Mouse (Mus musculus) hindbrain, embryonic 16.5 days (tissue): ENCODE measurements around the gene Uap1l1. TPM values are rescaled to one million over a fixed set of nuclear protein-coding genes. Genes with fewer than 3 reads are reported as not detected.

Experiments
- ATAC-seq: fragments of 200-750 bp; cut with Nextera tagmentation; 2 replicates; pipeline ENCODE4 v1.8.0; 2017; ENCODE audit warnings: moderate TSS enrichment, moderate library complexity
- H3K27ac ChIP-seq: fragments of 300-500 bp; sonication (generic); 2 replicates; pipeline ENCODE4 v1.5.1; 2014; ENCODE audit warnings: low read depth, mild to moderate bottlenecking, control low read depth, low read length, moderate library complexity
- H3K27me3 ChIP-seq: fragments of 300-500 bp; sonication (generic); replicated peaks from 2 replicates; pipeline ENCODE4 v1.6.1; 2014; ENCODE audit warnings: low read length; ENCODE audit not compliant: control insufficient read depth, insufficient read depth
- H3K36me3 ChIP-seq: fragments of 300-500 bp; sonication (generic); 2 replicates; pipeline ENCODE4 v1.6.1; 2014; ENCODE audit warnings: mild to moderate bottlenecking, low read length, moderate library complexity, mixed read lengths; ENCODE audit not compliant: control insufficient read depth, insufficient read depth
- H3K4me1 ChIP-seq: fragments of 300-500 bp; sonication (generic); 2 replicates; pipeline ENCODE4 v1.6.1; 2014; ENCODE audit warnings: low read depth, low read length; ENCODE audit not compliant: control insufficient read depth, insufficient read depth
- H3K4me2 ChIP-seq: fragments of 300-500 bp; sonication (generic); 2 replicates; pipeline ENCODE4 v1.6.1; 2014; ENCODE audit warnings: mild to moderate bottlenecking, low read length, control low read depth, moderate library complexity
- H3K4me3 ChIP-seq: fragments of 300-500 bp; sonication (generic); 2 replicates; pipeline ENCODE4 v1.5.1; 2014; ENCODE audit warnings: mild to moderate bottlenecking, low read length, control low read depth, moderate library complexity
- H3K9ac ChIP-seq: fragments of 300-500 bp; sonication (generic); 2 replicates; pipeline ENCODE4 v1.6.1; 2014; ENCODE audit warnings: low read depth, mild to moderate bottlenecking, control low read depth, low read length, moderate library complexity
- H3K9me3 ChIP-seq: fragments of 300-500 bp; sonication (generic); 2 replicates; pipeline ENCODE4 v1.6.1; 2014; ENCODE audit warnings: mild to moderate bottlenecking, low read length, moderate library complexity; ENCODE audit not compliant: control insufficient read depth
- WGBS: fragments of 180-500 bp; shearing (Covaris S2); extraction: QIAGEN DNeasy Blood & Tissue Kit; methylation state at CpG from one replicate; pipeline ENCODE4 v1.1.7; 2014; 5-methylcytosine and 5-hydroxymethylcytosine counted together
- polyA plus RNA-seq: library from polyadenylated mRNA; unstranded; fragments of >200 nt; fragmentation: Nextera tagmentation; extraction: Ambion mirVana; gene quantifications from 2 replicates; pipeline ENCODE4 v1.2.1, GENCODE M21; 2015

The Uap1l1 gene
- polyA plus RNA-seq, 1 experiment from 2014 or later, result 8.8 TPM

DNA sequence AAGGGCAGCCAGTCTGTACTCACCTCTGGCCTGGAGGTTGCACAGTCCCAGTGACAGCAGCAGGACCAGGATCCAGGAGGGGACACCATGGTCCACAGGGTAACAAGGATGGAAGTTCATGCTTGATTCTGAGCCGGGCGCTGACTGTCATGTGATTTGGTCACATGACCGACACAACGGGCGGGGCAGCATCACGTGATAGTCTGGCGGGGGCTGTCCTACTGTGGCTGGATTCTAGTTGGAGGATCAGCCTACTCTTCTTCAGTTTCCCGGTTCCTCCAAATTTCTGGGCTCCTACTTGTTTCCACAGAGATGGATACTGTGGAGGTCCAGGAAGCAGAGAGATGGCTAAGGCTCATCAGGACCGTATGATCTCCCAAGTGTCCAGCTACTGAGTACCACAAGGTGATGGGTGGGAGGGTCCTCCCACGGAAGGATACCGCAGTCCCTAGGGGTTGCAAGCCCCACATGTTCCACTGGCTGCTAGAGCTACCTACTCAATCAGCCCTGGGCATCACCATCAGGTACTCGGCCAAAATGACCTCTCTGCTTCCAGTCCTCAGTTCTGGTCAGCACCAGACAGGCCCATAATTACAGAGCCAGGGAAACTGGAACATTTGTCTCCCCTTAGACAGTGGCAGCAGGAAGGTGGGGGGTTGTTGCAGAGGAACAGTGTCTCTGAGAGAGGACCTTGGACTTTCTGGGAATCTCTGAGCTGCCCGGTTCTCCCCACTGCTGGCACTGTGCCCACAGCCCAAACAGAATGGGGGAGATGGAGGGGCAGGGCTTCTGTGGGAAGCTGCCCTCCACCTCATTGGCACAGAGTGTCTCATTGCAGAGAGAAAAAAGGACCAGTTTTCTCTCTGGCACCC lies 9.0 kb downstream of the Uap1l1 start, which contains the start of gene Dpp7:
Gene Dpp7 (minus strand): TSS at position 152 of the 872 bp plus-strand sequence.
- WGBS, result 6% methylated on average over 13 of the region's 13 CpGs
- H3K27ac ChIP-seq, result no peak within 1 kb of the TSS

DNA sequence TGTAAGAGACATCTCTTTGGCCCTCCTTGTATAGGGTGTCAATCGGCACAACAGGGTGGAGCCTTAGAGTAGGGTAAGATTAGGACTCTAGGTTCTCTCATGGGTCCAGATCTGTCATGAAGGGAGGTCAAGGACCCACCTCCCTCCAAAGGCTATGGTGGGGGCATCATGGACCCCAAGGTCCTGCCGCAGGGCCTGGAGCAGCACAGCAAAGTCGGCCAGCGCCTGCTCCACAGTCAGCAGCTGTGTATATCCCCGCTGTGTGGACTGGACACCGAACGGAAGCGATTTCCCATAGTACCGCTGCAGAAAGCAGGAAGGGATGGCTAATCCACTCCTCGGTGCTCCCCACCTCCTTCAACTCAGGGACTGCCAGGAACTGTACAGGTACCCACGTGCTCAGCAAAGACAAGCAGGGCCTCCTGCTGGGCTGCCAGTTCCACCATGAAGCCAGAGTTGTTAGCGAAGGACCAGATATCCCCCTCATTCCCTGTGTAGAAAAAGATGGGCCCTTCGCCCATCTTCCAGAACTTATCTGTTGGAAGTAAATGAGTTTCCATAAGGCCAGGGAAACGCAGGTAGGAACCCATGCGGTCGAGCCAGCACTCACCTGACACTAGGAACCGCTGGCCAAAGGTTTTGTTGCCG lies 9.9 kb downstream of the Uap1l1 start:
- 38% methylated on average over 18 of the region's 18 CpGs for WGBS
- Histone ChIP-seq H3K27me3 (no peaks in the 10 kb centered on the region), H3K27ac (no peak overlapping the region), H3K4me1 (peaks cover 18% of the 10 kb centered on the region), H3K9me3 (no peaks in the 10 kb centered on the region), H3K4me3 (peak overlapping the region; percentile 46), H3K36me3 (peaks cover 12% of the 10 kb centered on the region), H3K9ac (peak overlapping the region; percentile 70; the same call in 1 of the 2 replicates), H3K4me2 (peak overlapping the region; percentile 96)
- ATAC-seq, result peak; percentile 24

More for the DNA sequence above, 9.0 kb downstream of the Uap1l1 start, which contains the start of gene Dpp7:
- Histone ChIP-seq H3K4me2 (peak within 1 kb of the TSS; percentile 96), H3K9me3 (no peaks in the 10 kb centered on the region), H3K4me3 (peak within 1 kb of the TSS; percentile 46), H3K4me1 (peaks cover 18% of the 10 kb centered on the region), H3K36me3 (peaks cover 5% of the 10 kb centered on the region), H3K9ac (peak within 1 kb of the TSS; percentile 70), H3K27me3 (no peaks in the 10 kb centered on the region)
- peak; percentile 88 for ATAC-seq

GRCm38 (mm10) chr2:25354211-25354610 lies 11.3 kb downstream of the Uap1l1 start:
- 84% methylated on average over 6 of the region's 6 CpGs for WGBS
- no peak overlapping the region for H3K9ac ChIP-seq
- ATAC-seq, result no peak
- H3K27me3 ChIP-seq, result no peaks in the 10 kb centered on the region
- peaks cover 19% of the 10 kb centered on the region for H3K36me3 ChIP-seq
- no peak overlapping the region for H3K4me3 ChIP-seq
- H3K4me2 ChIP-seq, result no peak overlapping the region
- H3K9me3 ChIP-seq, result no peaks in the 10 kb centered on the region
- H3K27ac ChIP-seq, result no peak overlapping the region
- H3K4me1 ChIP-seq, result peaks cover 18% of the 10 kb centered on the region

DNA sequence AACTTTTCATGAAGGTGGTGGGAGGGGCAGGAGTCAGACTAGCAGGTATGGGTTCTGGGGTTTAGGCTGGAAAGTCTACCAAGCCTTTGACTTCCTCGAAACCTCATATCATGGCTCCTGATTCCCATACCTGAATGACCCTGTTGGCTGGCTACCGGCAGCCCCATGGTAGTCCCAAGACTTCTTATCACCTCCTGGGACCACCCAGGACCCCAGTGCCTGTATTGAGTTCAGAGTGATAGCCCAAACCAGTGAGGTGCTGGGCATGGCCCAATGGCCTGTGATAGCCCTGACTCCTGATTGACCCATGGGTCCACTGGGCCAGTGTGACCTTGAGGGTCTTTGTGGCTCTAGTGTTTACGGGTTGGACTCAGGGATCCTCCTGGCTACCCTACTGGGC lies 14.8 kb downstream of the Uap1l1 start:
- Histone ChIP-seq H3K9me3 (no peaks in the 10 kb centered on the region), H3K27ac (no peak overlapping the region), H3K4me3 (no peak overlapping the region), H3K27me3 (no peaks in the 10 kb centered on the region), H3K36me3 (peaks cover 37% of the 10 kb centered on the region), H3K4me1 (peaks cover 7% of the 10 kb centered on the region), H3K9ac (no peak overlapping the region), H3K4me2 (no peak overlapping the region)
- 98% methylated on average over 3 of the region's 3 CpGs for WGBS
- ATAC-seq, result no peak

- Histone ChIP-seq H3K36me3 (peaks cover 43% of the 10 kb centered on the region), H3K4me1 (no peaks in the 10 kb centered on the region), H3K4me3 (no peak overlapping the region), H3K27ac (no peak overlapping the region), H3K9ac (no peak overlapping the region), H3K9me3 (no peaks in the 10 kb centered on the region), H3K27me3 (no peaks in the 10 kb centered on the region), H3K4me2 (no peak overlapping the region)
- WGBS, result 98% methylated on average over 4 of the region's 4 CpGs
- no peak for ATAC-seq
Observed at GRCm38 (mm10) chr2:25349499-25349898, 16.0 kb downstream of the Uap1l1 start.

DNA sequence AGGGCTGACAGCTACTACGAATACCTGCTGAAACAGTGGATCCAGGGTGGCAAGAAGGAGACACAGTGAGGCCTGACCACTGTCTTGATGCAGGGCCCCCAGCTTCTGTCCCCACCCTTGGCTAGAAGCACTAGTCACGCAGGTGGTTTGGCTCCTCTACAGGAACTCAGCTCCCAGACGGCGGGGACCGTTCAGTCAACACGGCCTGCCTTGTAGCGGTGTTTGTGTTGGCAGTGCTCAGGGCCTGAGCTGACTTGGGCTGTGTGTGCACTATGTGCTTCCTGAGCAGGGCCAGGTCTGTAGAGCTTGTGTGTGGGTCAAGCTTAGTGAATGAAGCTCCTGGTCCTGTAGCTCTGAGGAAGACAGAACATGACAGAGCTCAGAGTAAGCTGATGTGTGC lies 17.3 kb downstream of the Uap1l1 start:
- H3K27ac ChIP-seq, result no peak overlapping the region
- H3K4me3 ChIP-seq, result no peak overlapping the region
- 90% methylated on average over 7 of the region's 7 CpGs for WGBS
- no peak overlapping the region for H3K9ac ChIP-seq
- H3K4me1 ChIP-seq, result no peaks in the 10 kb centered on the region
- peaks cover 54% of the 10 kb centered on the region for H3K36me3 ChIP-seq
- H3K9me3 ChIP-seq, result no peaks in the 10 kb centered on the region
- no peak for ATAC-seq
- no peak overlapping the region for H3K4me2 ChIP-seq
- H3K27me3 ChIP-seq, result no peaks in the 10 kb centered on the region

DNA sequence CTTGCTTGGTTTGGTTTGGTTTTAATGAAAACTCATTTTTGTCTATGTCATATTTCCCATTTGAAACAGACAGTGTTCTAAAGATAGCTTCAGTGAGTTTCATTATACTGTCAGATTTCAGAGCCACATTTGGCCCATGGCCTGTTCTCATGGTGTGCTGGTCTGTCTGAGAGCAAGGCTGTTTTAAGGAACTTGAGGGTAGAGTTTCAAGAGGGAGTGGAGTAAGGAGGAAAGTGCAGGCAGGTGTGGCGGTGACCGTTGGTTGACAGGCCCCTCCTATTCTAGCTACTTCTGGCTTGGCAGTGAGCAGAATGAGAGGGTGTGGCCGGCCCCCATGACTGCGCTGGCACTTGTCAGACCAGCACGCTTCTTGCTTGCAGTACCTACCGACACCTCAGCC lies 27.2 kb downstream of the Uap1l1 start:
- ATAC-seq, result no peak
- H3K4me2 ChIP-seq, result no peak overlapping the region
- H3K27ac ChIP-seq, result no peak overlapping the region
- 86% methylated on average over 6 of the region's 6 CpGs for WGBS
- H3K4me3 ChIP-seq, result no peak overlapping the region
- no peaks in the 10 kb centered on the region for H3K27me3 ChIP-seq
- peaks cover 6% of the 10 kb centered on the region for H3K4me1 ChIP-seq
- peaks cover 37% of the 10 kb centered on the region for H3K36me3 ChIP-seq
- H3K9me3 ChIP-seq, result no peaks in the 10 kb centered on the region
- no peak overlapping the region for H3K9ac ChIP-seq

- WGBS, result 72% methylated on average over 2 of the region's 2 CpGs
- Histone ChIP-seq H3K27ac (no peak overlapping the region), H3K9me3 (no peaks in the 10 kb centered on the region), H3K9ac (peak overlapping the region; percentile 96), H3K4me2 (peak overlapping the region; percentile 96), H3K36me3 (peaks cover 21% of the 10 kb centered on the region), H3K4me1 (peaks cover 15% of the 10 kb centered on the region), H3K27me3 (no peaks in the 10 kb centered on the region), H3K4me3 (peak overlapping the region; percentile 94)
- no peak for ATAC-seq
Observed at GRCm38 (mm10) chr2:25333569-25333968, 31.9 kb downstream of the Uap1l1 start.
